In genomic region chr8:13550718-13551573, GRCm38 (mm10) we compare ENCODE assay signal across 8 mouse cellular contexts. TPM values are rescaled to one million over a fixed set of nuclear protein-coding genes. Genes with fewer than 3 reads are reported as not detected.
DNase-seq lines count a peak whose midpoint lies in the region; ATAC-seq and TF ChIP-seq lines count a peak whose summit lies in the region.

No protein-coding gene starts in this region.

- no peaks in the 10 kb centered on the region for H3K4me1 ChIP-seq in intestine, postnatal 0 days (replicated peaks; ENCODE audit: control insufficient read depth, insufficient read depth, low read length)
- no peaks in the 10 kb centered on the region for H3K4me1 ChIP-seq in midbrain, embryonic 11.5 days (ENCODE audit: control insufficient read depth, insufficient read depth, low read length)

- DNase-seq in adrenal gland, adult (ENCODE audit: inconsistent age in 2 of 2, low spot score in 1 of 2) = peak; percentile 88 to 96
- DNase-seq in embryo, embryonic 11 days = peak; percentile 89
- peak; percentile 89 to 92 for DNase-seq in left cerebral cortex, postnatal 36 days (ENCODE audit: low spot score in 2 of 2)
- peak; percentile 98 for DNase-seq in midbrain, embryonic 11.5 days (ENCODE audit: low spot score, missing footprints)
- peak; percentile 93 for DNase-seq in skeletal muscle tissue, adult 2 months (ENCODE audit: low read depth, low spot score)

- no peaks in the 10 kb centered on the region for H3K27me3 ChIP-seq in intestine, postnatal 0 days (replicated peaks; ENCODE audit: control insufficient read depth, insufficient read depth, low read length)
- H3K27me3 ChIP-seq in midbrain, embryonic 11.5 days (ENCODE audit: control insufficient read depth, insufficient read depth, low read length) = no peaks in the 10 kb centered on the region

- H3K27ac ChIP-seq in intestine, postnatal 0 days (ENCODE audit: low read depth, low read length) = no peak overlapping the region
- H3K27ac ChIP-seq in midbrain, embryonic 11.5 days (ENCODE audit: low read depth, low read length) = no peak overlapping the region

- H3K4me2 ChIP-seq in intestine, postnatal 0 days (replicated peaks; ENCODE audit: low read depth) = no peak overlapping the region
- H3K4me2 ChIP-seq in midbrain, embryonic 11.5 days = no peak overlapping the region

- no peak overlapping the region for H3K4me3 ChIP-seq in intestine, postnatal 0 days (ENCODE audit: low read depth, low read length)
- H3K4me3 ChIP-seq in midbrain, embryonic 11.5 days (ENCODE audit: low read depth, low read length) = no peak overlapping the region

- H3K36me3 ChIP-seq in intestine, postnatal 0 days (ENCODE audit: control insufficient read depth, insufficient read depth) = no peaks in the 10 kb centered on the region
- H3K36me3 ChIP-seq in midbrain, embryonic 11.5 days (ENCODE audit: control insufficient read depth, insufficient read depth, low read length) = no peaks in the 10 kb centered on the region

- intact Hi-C loops in left cerebral cortex, postnatal 36 days (cut with DNase I) = loop anchor here (1.0 to 5.0 kb wide), 4 partner anchors 126 to 236 kb away; partner anchors contain the start of gene Rasa3

- 57% methylated on average over 9 of the region's 9 CpGs for WGBS in intestine, postnatal 0 days
- 59% methylated on average over 9 of the region's 9 CpGs for WGBS in midbrain, embryonic 11.5 days

- H3K9ac ChIP-seq in intestine, postnatal 0 days (ENCODE audit: low read depth, low read length) = no peak overlapping the region
- H3K9ac ChIP-seq in midbrain, embryonic 11.5 days (ENCODE audit: low read length) = no peak overlapping the region

- H3K9me3 ChIP-seq in intestine, postnatal 0 days (ENCODE audit: control insufficient read depth) = no peaks in the 10 kb centered on the region
- no peaks in the 10 kb centered on the region for H3K9me3 ChIP-seq in midbrain, embryonic 11.5 days (ENCODE audit: control insufficient read depth, low read length)

- ATAC-seq in granulocyte monocyte progenitor cell, adult 5-6 weeks (replicated peaks; ENCODE audit: poor library complexity, severe bottlenecking) = peak; percentile 94
- peak; percentile 81 for ATAC-seq in intestine, postnatal 0 days
- ATAC-seq in midbrain, embryonic 11.5 days (ENCODE audit: low FRiP score) = peak; percentile 85
- ATAC-seq in erythroblast, adult 5-6 weeks (replicated peaks; ENCODE audit: low FRiP score, poor library complexity, severe bottlenecking) = no peak

- peak; percentile 95 for TF ChIP-seq CTCF in intestine, postnatal 0 days (IDR thresholded peaks at IDR 0.05; ENCODE audit: low read depth)

RNA-seq across cellular contexts. Expression of gene 1700029H14Rik, which starts 11.3 kb away (rescaled TPM):
- not detected in 2 replicates for total RNA-seq in granulocyte monocyte progenitor cell, adult 5-6 weeks (2014; fragmentation: Nextera tagmentation)
- total RNA-seq in granulocyte monocyte progenitor cell, adult 5-6 weeks (2017) = not detected in 2 replicates
- polyA plus RNA-seq in intestine, postnatal 0 days (2015; fragmentation: Nextera tagmentation; extraction: Ambion mirVana) = not detected in 2 replicates
- not detected for total RNA-seq in left cerebral cortex, postnatal 36 days (2021)
- polyA plus RNA-seq in midbrain, embryonic 11.5 days (2014; fragmentation: Nextera tagmentation; extraction: Ambion mirVana) = not detected in 2 replicates
- total RNA-seq in erythroblast, adult 5-6 weeks (2015; ENCODE audit: low replicate concordance) = not detected in 2 replicates
- total RNA-seq in erythroblast, adult 5-6 weeks (2017; ENCODE audit: low replicate concordance) = not detected in 2 replicates

RNA-seq across cellular contexts. Expression of gene Gas6, which starts 56.7 kb away (rescaled TPM):
- total RNA-seq in granulocyte monocyte progenitor cell, adult 5-6 weeks (2014; fragmentation: Nextera tagmentation) = not detected in 2 replicates
- total RNA-seq in granulocyte monocyte progenitor cell, adult 5-6 weeks (2017) = 0.10 TPM in 1 of 2 replicates, not detected in the other
- 75.6 and 77.3 TPM in 2 replicates for polyA plus RNA-seq in intestine, postnatal 0 days (2015; fragmentation: Nextera tagmentation; extraction: Ambion mirVana)
- total RNA-seq in left cerebral cortex, postnatal 36 days (2021) = 100 to 1,000 TPM in 1 of 2 experiments, 10 to 100 TPM in 1; 98.8 to 117 TPM
- polyA plus RNA-seq in midbrain, embryonic 11.5 days (2014; fragmentation: Nextera tagmentation; extraction: Ambion mirVana) = 7.8 and 8.8 TPM in 2 replicates
- not detected in 2 replicates for total RNA-seq in erythroblast, adult 5-6 weeks (2015; ENCODE audit: low replicate concordance)
- 0.09 and 3.1 TPM in 2 replicates for total RNA-seq in erythroblast, adult 5-6 weeks (2017; ENCODE audit: low replicate concordance)

Comparison
In these comparisons a context has a peak if more than half of its experiments do, and no peak if none do; other contexts are left out.
1. RNA of gene Gas6, which starts 56.7 kb away (total RNA-seq): 98.8 to 117 TPM in left cerebral cortex, postnatal 36 days; 0.10 TPM in granulocyte monocyte progenitor cell, adult 5-6 weeks and 0.09 to 3.1 TPM in erythroblast, adult 5-6 weeks; every median in the first group is over 10 times any median in the second.
2. Peak in every context shown above with its lines, with median percentiles within 50 percentile points of each other: DNase-seq.